In genomic region chr9:65122545-65122944, GRCm38 (mm10) we compare ENCODE assay signal across 9 mouse cellular contexts. TPM values are rescaled to one million over a fixed set of nuclear protein-coding genes. Genes with fewer than 3 reads are reported as not detected.
DNase-seq lines count a peak whose midpoint lies in the region; ATAC-seq lines count a peak whose summit lies in the region.
"Had no signal": no experiment of that assay in that cellular context is flagged by ENCODE, and none has a peak within 500 bp of the region (broad histone marks: within the 10 kb centered on the region; RNA-seq: fewer than 3 reads in every experiment).

No protein-coding gene starts in this region.

- H3K4me1 ChIP-seq in kidney, embryonic 14.5 days (ENCODE audit: control insufficient read depth, insufficient read depth, low read length), result no peaks in the 10 kb centered on the region
- H3K4me1 ChIP-seq in embryonic facial prominence, embryonic 11.5 days (ENCODE audit: control insufficient read depth, insufficient read depth, low read length), result no peaks in the 10 kb centered on the region
- peaks cover 9% of the 10 kb centered on the region for H3K4me1 ChIP-seq in limb, embryonic 13.5 days
- H3K4me1 ChIP-seq in intestine, embryonic 16.5 days (ENCODE audit: control insufficient read depth, insufficient read depth, low read length), result peaks cover 4% of the 10 kb centered on the region; the same call in 1 of the 2 replicates

- H3K27ac ChIP-seq in kidney, embryonic 14.5 days (ENCODE audit: low read depth, low read length), result no peak overlapping the region
- no peak overlapping the region for H3K27ac ChIP-seq in embryonic facial prominence, embryonic 11.5 days (replicated peaks; ENCODE audit: low read depth, low read length)
- H3K27ac ChIP-seq in limb, embryonic 13.5 days, result no peak overlapping the region
- no peak overlapping the region for H3K27ac ChIP-seq in intestine, embryonic 16.5 days (ENCODE audit: low read length)

- peaks cover 3% of the 10 kb centered on the region; the same call in 1 of the 2 replicates for H3K36me3 ChIP-seq in kidney, embryonic 14.5 days (ENCODE audit: control insufficient read depth, insufficient read depth, low read length)
- H3K36me3 ChIP-seq in embryonic facial prominence, embryonic 11.5 days (replicated peaks; ENCODE audit: control insufficient read depth, insufficient read depth, low read depth, low read length), result no peaks in the 10 kb centered on the region
- H3K36me3 ChIP-seq in limb, embryonic 13.5 days, result peaks cover 44% of the 10 kb centered on the region
- H3K36me3 ChIP-seq in intestine, embryonic 16.5 days (ENCODE audit: control insufficient read depth, insufficient read depth, low read length), result peaks cover 9% of the 10 kb centered on the region; the same call in 1 of the 2 replicates

- 9% methylated on average over 18 of the region's 18 CpGs for WGBS in kidney, embryonic 14.5 days
- WGBS in embryonic facial prominence, embryonic 11.5 days, result 14% methylated on average over 18 of the region's 18 CpGs
- WGBS in limb, embryonic 13.5 days, result 17% methylated on average over 18 of the region's 18 CpGs
- 50% methylated on average over 18 of the region's 18 CpGs for WGBS in intestine, embryonic 16.5 days

- no peak for ATAC-seq in kidney, embryonic 14.5 days (ENCODE audit: low FRiP score, low TSS enrichment)
- ATAC-seq in embryonic facial prominence, embryonic 11.5 days (replicated peaks; ENCODE audit: insufficient number of reproducible peaks, low FRiP score, low TSS enrichment, low read depth), result no peak
- ATAC-seq in limb, embryonic 13.5 days (ENCODE audit: low FRiP score, low read depth), result no peak
- ATAC-seq in intestine, embryonic 16.5 days, result no peak

- H3K9me3 ChIP-seq in kidney, embryonic 14.5 days (ENCODE audit: control insufficient read depth, low read length), result no peaks in the 10 kb centered on the region
- H3K9me3 ChIP-seq in embryonic facial prominence, embryonic 11.5 days (replicated peaks; ENCODE audit: control insufficient read depth, low read length), result no peaks in the 10 kb centered on the region
- no peaks in the 10 kb centered on the region for H3K9me3 ChIP-seq in limb, embryonic 13.5 days
- H3K9me3 ChIP-seq in intestine, embryonic 16.5 days (ENCODE audit: control insufficient read depth, low read length), result no peaks in the 10 kb centered on the region

- intact Hi-C loops in heart, postnatal 10 days (cut with DNase I), result loop anchor here (5.0 kb wide), 2 partner anchors 40 to 110 kb away; no protein-coding TSS in a partner anchor

- no peak for DNase-seq in kidney, adult 18-20 months
- no peak for DNase-seq in embryonic facial prominence, embryonic 11.5 days (ENCODE audit: low spot score)
- peak; percentile 63 to 71 for DNase-seq in heart, postnatal 10 days
- no peak for DNase-seq in urinary bladder, postnatal 4 days (ENCODE audit: low spot score in 2 of 2)
- DNase-seq in cerebellum, adult 9-11 months, result no peak

- H3K9ac ChIP-seq in kidney, embryonic 14.5 days (ENCODE audit: low read depth, low read length), result no peak overlapping the region
- H3K9ac ChIP-seq in embryonic facial prominence, embryonic 11.5 days (replicated peaks; ENCODE audit: low read length), result no peak overlapping the region
- peak overlapping the region; percentile 39; the same call in 1 of the 2 replicates for H3K9ac ChIP-seq in limb, embryonic 13.5 days
- H3K9ac ChIP-seq in intestine, embryonic 16.5 days (ENCODE audit: low read depth, low read length), result no peak overlapping the region

- peak overlapping the region; percentile 19; the same call in 1 of the 2 replicates for H3K4me2 ChIP-seq in kidney, embryonic 14.5 days (replicated peaks; ENCODE audit: low read depth, low read length)
- H3K4me2 ChIP-seq in embryonic facial prominence, embryonic 11.5 days (ENCODE audit: low read depth, low read length), result peak overlapping the region; percentile 10
- H3K4me2 ChIP-seq in limb, embryonic 13.5 days (replicated peaks), result peak overlapping the region; percentile 38
- no peak overlapping the region for H3K4me2 ChIP-seq in intestine, embryonic 16.5 days (ENCODE audit: low read depth, low read length)

- H3K27me3 ChIP-seq in kidney, embryonic 14.5 days (ENCODE audit: control insufficient read depth, insufficient read depth, low read length), result peaks cover 6% of the 10 kb centered on the region; the same call in 1 of the 2 replicates
- no peaks in the 10 kb centered on the region for H3K27me3 ChIP-seq in embryonic facial prominence, embryonic 11.5 days (ENCODE audit: control insufficient read depth, insufficient read depth, low read length)
- H3K27me3 ChIP-seq in limb, embryonic 13.5 days, result peaks cover 39% of the 10 kb centered on the region
- no peaks in the 10 kb centered on the region for H3K27me3 ChIP-seq in intestine, embryonic 16.5 days (replicated peaks; ENCODE audit: control insufficient read depth, insufficient read depth, low read length)

- H3K4me3 ChIP-seq in kidney, embryonic 14.5 days (ENCODE audit: low read length), result no peak overlapping the region
- H3K4me3 ChIP-seq in embryonic facial prominence, embryonic 11.5 days (ENCODE audit: low read depth, low read length), result no peak overlapping the region
- H3K4me3 ChIP-seq in limb, embryonic 13.5 days, result no peak overlapping the region
- H3K4me3 ChIP-seq in intestine, embryonic 16.5 days (ENCODE audit: low read length), result no peak overlapping the region

RNA-seq across cellular contexts. Expression of gene Igdcc3, which starts 18.4 kb away (rescaled TPM):
- polyA plus RNA-seq in kidney, embryonic 14.5 days (2014; fragmentation: Nextera tagmentation; extraction: Ambion mirVana), result 4.5 and 6.1 TPM in 2 replicates
- 17.0 and 18.7 TPM in 2 replicates for polyA plus RNA-seq in embryonic facial prominence, embryonic 11.5 days (2014; fragmentation: Nextera tagmentation; extraction: Ambion mirVana)
- under 1 TPM; 0.22 to 0.40 TPM for total RNA-seq in heart, postnatal 10 days (2021)
- polyA plus RNA-seq in limb, embryonic 13.5 days (2015; fragmentation: Nextera tagmentation; extraction: Ambion mirVana), result 1.2 and 2.1 TPM in 2 replicates
- polyA plus RNA-seq in intestine, embryonic 16.5 days (2015; fragmentation: Nextera tagmentation; extraction: Ambion mirVana), result 0.12 and 0.60 TPM in 2 replicates
- total RNA-seq: MEL had no signal

RNA-seq across cellular contexts. Expression of gene Igdcc4, which starts 21.3 kb away (rescaled TPM):
- polyA plus RNA-seq in kidney, embryonic 14.5 days (2014; fragmentation: Nextera tagmentation; extraction: Ambion mirVana), result 12.7 and 16.4 TPM in 2 replicates
- polyA plus RNA-seq in embryonic facial prominence, embryonic 11.5 days (2014; fragmentation: Nextera tagmentation; extraction: Ambion mirVana), result 11.8 and 12.4 TPM in 2 replicates
- 10 to 100 TPM; 14.4 to 15.6 TPM for total RNA-seq in heart, postnatal 10 days (2021)
- 24.7 and 27.6 TPM in 2 replicates for polyA plus RNA-seq in limb, embryonic 13.5 days (2015; fragmentation: Nextera tagmentation; extraction: Ambion mirVana)
- polyA plus RNA-seq in intestine, embryonic 16.5 days (2015; fragmentation: Nextera tagmentation; extraction: Ambion mirVana), result 13.0 and 14.5 TPM in 2 replicates

Comparison
In these comparisons a context has a peak if more than half of its experiments do, and no peak if none do; other contexts are left out.
1. DNase-seq: peak in heart, postnatal 10 days (2 of 2); none in kidney, adult 18-20 months (single experiment), embryonic facial prominence, embryonic 11.5 days (single experiment), urinary bladder, postnatal 4 days (0 of 2) and cerebellum, adult 9-11 months (single experiment).